Mouse (Mus musculus): Measurements from ENCODE around the gene Wdr72. TPM values are rescaled to one million over a fixed set of nuclear protein-coding genes. Genes with fewer than 3 reads are reported as not detected.

Wdr72 gene
- total RNA-seq (2022), result under 1 TPM in 3 of 4 experiments, not detected in 1; 0.07 to 0.16 (median 0.11) TPM

DNA sequence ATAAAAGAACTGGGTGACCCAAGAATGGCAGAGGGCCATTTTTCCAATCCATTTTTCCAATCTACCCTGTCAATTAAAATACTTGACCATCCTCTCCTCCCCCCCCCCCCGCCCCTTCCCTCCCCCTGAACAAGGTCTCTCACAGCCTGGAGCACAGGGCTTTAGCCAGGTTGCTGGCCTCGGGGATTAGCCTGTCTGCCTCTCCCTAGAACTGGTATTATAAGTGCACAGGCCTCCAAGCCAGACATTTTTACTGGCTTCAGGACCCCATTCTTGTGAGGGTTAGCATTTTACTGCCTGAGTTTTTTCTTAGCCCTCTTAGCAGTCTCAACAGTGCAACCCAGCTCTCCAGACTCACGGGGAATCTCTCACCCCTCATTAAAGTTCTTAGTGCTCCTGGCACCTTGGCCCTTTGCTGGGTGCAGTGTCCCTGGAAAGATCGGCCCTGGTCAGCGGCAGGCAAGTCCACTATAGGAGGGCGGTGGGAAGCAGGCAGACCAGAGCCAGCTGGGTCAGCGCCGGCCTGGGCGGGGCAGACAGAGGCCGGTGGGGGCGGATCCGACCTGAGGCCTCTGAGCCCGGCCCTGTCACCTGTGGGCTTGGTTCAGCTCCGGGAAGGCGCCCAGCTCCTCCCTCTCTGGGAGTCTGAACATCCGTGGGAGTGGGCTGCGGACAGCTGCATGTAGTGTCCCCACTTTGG is at the start of gene Wdr72:
Gene Wdr72 (plus strand): TSS at position 596 of the 700 bp plus-strand sequence.
- DNase-seq (ENCODE audit: low spot score in 2 of 2), result no peak

DNA sequence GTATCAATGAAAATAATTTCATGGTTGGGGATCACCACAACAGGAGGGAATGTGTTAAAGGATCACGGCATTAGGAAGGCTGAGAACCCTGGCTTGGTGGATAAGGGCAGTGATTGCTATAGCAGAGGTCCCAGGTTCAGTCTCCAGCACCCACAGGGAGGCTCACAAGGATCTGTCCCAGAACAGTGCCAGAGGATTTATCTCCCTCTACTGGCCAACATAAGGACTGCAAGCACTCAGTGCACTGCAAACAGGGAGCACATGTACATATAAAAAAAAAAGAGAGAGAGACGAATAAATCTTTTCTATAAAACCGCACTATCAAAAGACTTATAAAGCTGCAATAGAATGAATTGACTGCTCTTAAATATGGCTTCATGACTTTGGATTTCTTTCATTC is 43.9 kb upstream of the Wdr72 start:
- no peak for DNase-seq (ENCODE audit: low spot score in 2 of 2)

- DNase-seq (ENCODE audit: low spot score in 2 of 2), result no peak
Measured at GRCm38 (mm10) chr9:74066766-74067165, 43.4 kb upstream of the Wdr72 start.

DNA sequence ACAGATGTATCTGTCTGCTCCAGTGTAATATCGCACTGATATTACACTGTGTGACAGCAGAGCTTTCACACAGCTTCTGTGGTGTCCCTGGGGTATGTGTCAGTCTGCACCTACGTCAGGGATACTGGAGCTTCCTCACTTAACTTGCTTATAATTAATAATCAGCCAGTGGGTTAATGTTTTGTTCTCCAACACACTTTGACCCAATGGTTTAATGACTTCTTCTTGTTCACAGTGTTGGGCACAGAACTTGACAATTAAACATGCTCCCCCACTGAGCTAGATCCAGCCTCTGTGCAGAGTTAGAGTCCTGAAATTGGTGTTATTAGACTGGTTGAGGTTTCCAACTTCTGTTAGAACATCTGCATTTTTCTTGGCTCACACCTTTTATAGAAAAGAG is 34.2 kb upstream of the Wdr72 start:
- no peak for DNase-seq (ENCODE audit: low spot score in 2 of 2)

GRCm38 (mm10) chr9:74078458-74078857 is 31.7 kb upstream of the Wdr72 start:
- no peak for DNase-seq (ENCODE audit: low spot score in 2 of 2)

DNA sequence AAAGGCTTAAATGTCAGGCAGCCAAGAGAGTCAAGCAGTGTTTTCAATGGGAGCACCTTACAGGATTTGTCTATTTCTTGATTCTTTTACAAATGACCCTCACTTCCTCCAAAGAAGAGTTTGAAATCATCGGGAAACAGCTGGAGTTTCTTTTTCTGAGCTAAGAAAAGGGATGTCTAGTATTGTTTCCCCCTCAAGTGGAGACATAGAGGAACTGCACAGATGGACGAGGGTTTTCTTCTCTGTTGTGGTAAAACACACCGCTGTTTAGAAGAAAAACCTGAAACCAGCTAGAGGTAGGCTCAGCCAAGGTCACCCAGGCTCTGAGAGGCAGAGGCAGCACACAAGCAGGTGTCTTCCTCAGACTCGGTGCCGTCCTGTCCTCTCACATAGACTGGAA is 29.9 kb upstream of the Wdr72 start:
- no peak for DNase-seq (ENCODE audit: low spot score in 2 of 2)

- no peak for DNase-seq (ENCODE audit: low spot score in 2 of 2)
Measured at GRCm38 (mm10) chr9:74101591-74101990, 8.6 kb upstream of the Wdr72 start.

- no peak for DNase-seq (ENCODE audit: low spot score in 2 of 2)
Measured at GRCm38 (mm10) chr9:74102615-74103014, 7.5 kb upstream of the Wdr72 start.

GRCm38 (mm10) chr9:74110461-74110816 is 283 bp downstream of the Wdr72 start:
- no peak for DNase-seq (ENCODE audit: low spot score in 2 of 2)

DNA sequence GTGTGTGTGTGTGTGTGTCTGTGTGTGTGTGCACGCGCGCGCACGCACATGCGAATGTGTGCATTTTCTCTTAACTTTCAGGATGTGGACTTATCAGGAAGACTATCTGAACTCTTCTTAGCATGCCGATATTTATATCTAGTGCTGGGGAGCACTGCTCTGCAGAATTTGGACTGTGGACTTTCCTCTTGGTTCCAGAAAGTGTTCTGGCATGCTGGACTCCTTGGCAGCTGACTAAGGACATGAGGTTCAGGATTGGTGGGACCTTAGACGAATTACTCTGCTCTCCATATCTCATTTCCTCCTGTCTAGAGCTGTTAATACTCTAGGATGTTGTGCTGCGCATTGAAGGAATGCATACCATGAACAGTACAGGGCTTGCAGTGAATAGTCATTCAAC is 2.4 kb downstream of the Wdr72 start:
- no peak for DNase-seq (ENCODE audit: low spot score in 2 of 2)

GRCm38 (mm10) chr9:74126222-74126621 is 16.1 kb downstream of the Wdr72 start:
- DNase-seq (ENCODE audit: low spot score in 2 of 2), result no peak

DNA sequence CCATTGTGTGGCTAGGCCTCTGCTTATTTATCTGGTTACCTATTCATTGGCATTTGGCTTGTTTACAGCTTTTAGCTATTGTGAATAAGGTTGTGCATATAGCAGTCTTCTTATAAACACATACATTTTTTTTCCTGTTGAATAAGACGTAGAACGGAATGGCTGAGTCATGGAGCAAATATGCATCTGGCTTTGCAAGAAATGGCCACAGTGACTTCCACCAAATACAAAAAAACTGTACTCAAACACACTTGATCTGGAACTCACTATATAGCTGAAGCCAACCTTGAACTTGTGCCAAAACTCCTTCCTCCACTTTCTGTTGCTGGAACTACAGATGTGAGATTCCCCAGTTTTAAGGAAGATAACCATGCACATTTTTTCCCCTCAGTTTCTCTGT is 23.9 kb downstream of the Wdr72 start:
- DNase-seq (ENCODE audit: low spot score in 2 of 2), result no peak

DNA sequence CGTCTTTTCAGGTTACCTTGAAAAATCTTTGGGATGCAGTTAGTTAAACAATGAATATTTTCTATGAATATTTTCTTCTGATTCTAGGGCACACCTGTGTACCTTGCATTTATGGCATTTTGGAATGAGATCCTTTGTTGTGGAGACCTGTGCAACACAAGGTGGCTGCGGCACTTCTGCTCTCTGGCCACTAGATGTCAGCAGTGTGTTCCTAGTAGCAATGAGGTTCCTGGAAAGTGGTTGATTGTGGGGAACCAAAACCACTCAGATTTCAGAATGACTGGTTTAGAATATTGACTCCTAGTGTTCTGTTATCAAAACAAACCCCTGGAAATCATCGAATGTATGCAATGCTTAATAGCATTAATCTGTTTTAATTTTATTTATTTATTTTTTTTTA is 31.7 kb downstream of the Wdr72 start:
- DNase-seq (ENCODE audit: low spot score in 2 of 2), result peak in 1 of 2 experiments; percentile 5

DNA sequence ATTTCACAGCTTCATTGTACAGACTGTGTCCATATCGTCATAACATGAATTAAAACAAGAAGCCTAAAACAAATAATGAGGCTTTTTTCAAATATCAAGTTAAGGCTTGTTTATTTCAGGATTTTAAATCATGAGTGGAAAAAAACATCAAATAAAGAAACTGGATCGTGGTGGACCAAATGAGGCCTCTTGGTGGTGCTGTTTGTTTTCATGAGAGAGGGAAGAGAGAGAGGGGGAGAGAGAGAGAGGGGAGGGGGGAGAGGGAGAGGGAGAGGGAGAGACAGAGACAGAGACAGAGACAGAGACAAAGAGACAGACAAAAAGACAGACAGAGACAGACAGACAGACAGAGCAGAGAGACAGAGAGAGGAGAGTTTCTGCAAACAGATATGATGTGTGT is 32.5 kb downstream of the Wdr72 start:
- no peak for DNase-seq (ENCODE audit: low spot score in 2 of 2)

- no peak for DNase-seq (ENCODE audit: low spot score in 2 of 2)
Measured at GRCm38 (mm10) chr9:74145203-74145602, 35.0 kb downstream of the Wdr72 start.

- DNase-seq (ENCODE audit: low spot score in 2 of 2), result no peak
Measured at GRCm38 (mm10) chr9:74148306-74148705, 38.1 kb downstream of the Wdr72 start.

- DNase-seq (ENCODE audit: low spot score in 2 of 2), result no peak
Measured at GRCm38 (mm10) chr9:74160361-74160933, 50.3 kb downstream of the Wdr72 start.

DNA sequence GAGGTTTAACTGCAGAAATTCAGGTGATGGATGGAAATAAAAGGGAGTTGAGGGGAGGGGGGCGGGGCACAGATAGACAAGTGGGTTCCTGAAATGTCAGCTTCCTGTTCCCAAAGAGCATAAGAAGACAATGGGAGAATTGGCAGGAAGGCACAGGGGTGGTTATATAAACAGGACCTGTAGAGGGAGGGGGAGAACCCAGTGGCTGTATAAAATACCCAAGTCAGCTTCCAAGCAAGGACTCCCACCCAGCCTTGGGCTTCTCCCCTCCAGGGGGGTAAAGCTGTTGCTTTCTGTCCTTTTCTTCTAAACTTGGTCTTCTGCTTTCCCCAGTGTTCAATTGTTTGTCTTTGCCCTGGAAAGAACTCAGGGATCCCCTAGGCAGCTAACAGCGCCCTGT is 55.5 kb downstream of the Wdr72 start:
- DNase-seq (ENCODE audit: low spot score in 2 of 2), result no peak

- no peak for DNase-seq (ENCODE audit: low spot score in 2 of 2)
Measured at GRCm38 (mm10) chr9:74169904-74170303, 59.7 kb downstream of the Wdr72 start.

DNA sequence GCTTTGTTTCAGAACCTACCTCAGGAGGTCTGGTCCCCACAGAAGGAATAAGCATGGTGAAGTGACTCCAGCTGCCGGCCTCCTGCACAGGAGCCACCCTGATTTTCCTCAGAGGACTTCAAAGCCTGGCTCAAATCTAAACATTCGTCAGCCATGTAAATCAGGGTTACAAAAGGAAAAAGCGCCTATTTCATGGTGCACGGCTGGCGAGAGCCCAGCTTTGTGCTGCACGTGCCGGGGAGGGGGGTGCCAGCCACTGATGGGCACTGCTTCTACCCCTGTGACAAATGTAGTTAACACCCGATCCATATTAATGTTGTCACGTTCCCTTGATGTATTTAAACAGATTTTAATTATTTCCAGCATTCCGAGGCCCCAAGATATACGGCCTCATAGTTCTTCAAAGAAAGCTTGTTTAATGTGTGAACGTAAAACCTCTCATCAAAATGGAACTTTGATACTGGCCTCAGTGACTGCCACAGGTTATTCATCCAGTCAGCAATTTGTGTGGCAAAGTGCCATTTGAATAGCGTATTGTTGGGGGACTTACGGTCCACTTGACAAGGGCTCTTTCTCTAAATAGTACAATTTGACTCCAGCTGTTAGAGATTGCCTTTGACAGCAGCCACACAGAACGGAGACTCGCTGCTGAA is 76.7 kb downstream of the Wdr72 start:
- DNase-seq (ENCODE audit: low spot score in 2 of 2), result no peak

- no peak for DNase-seq (ENCODE audit: low spot score in 2 of 2)
Measured at GRCm38 (mm10) chr9:74187401-74188029, 77.4 kb downstream of the Wdr72 start.

GRCm38 (mm10) chr9:74194898-74195297 is 84.7 kb downstream of the Wdr72 start:
- no peak for DNase-seq (ENCODE audit: low spot score in 2 of 2)
